Mouse (Mus musculus) thymus, postnatal 10 days (tissue): Measurements from ENCODE around the gene Cyb561d1.

Experiments used
- DNase-seq, 2 experiments: peaks; one replicate each; pipeline ENCODE4 v3.0.0; 2021; ENCODE audit warnings: low spot score in 2 of 2

The Cyb561d1 gene

GRCm38 (mm10) chr3:108167499-108167898 lies 33.5 kb downstream of the Cyb561d1 start:
- no peak for DNase-seq

GRCm38 (mm10) chr3:108166486-108167211 lies 34.4 kb downstream of the Cyb561d1 start:
- peak; percentile 51 to 59 for DNase-seq

- DNase-seq = no peak
These were observed 35.3 kb downstream of the Cyb561d1 start for GRCm38 (mm10) chr3:108165532-108166315.

- peak; percentile 66 to 80 for DNase-seq
These were observed 36.2 kb downstream of the Cyb561d1 start for GRCm38 (mm10) chr3:108164807-108165206.

GRCm38 (mm10) chr3:108164091-108164490 lies 36.9 kb downstream of the Cyb561d1 start:
- no peak for DNase-seq

- DNase-seq = no peak
These were observed 42.5 kb downstream of the Cyb561d1 start for GRCm38 (mm10) chr3:108158383-108159037.

GRCm38 (mm10) chr3:108154656-108155055 lies 46.4 kb downstream of the Cyb561d1 start, which contains the start of gene Gpr61:
Gpr61 (minus strand) TSS chr3:108154882.
- DNase-seq = no peak

- no peak for DNase-seq
These were observed 48.7 kb downstream of the Cyb561d1 start for GRCm38 (mm10) chr3:108152290-108152689.

GRCm38 (mm10) chr3:108147386-108148235 lies 53.4 kb downstream of the Cyb561d1 start:
- DNase-seq = peak; percentile 83 to 89

GRCm38 (mm10) chr3:108146671-108147070 lies 54.3 kb downstream of the Cyb561d1 start:
- no peak for DNase-seq
